Mouse (Mus musculus) bone marrow macrophage, adult 2 months (primary cell): ENCODE results near the gene Ccdc93.

Source experiments
- CTCF ChIP-seq: IDR thresholded peaks from 2 replicates; pipeline ENCODE4 v1.5.1; 2012; ENCODE audit warnings: low read depth, mild to moderate bottlenecking, low read length, moderate library complexity
- POLR2A ChIP-seq: IDR thresholded peaks from 2 replicates; pipeline ENCODE4 v1.6.1; 2012; ENCODE audit warnings: mild to moderate bottlenecking, low read depth, low read length, borderline replicate concordance

GRCm38 (mm10) chr1:121381562-121381961 is 49.3 kb upstream of the Ccdc93 start:
- TF ChIP-seq POLR2A (no peak), CTCF (no peak)
